Mouse (Mus musculus) activated CD4-positive, CD25-positive, alpha-beta regulatory T cell, adult 4 months (primary cell): ENCODE data around the gene Adra1b. TPM values are rescaled to one million over a fixed set of nuclear protein-coding genes. Genes with fewer than 3 reads are reported as not detected.

Source experiments
- ATAC-seq: one replicate; pipeline ENCODE4 v1.8.0; 2017
- polyA plus RNA-seq, 2 experiments: library from polyadenylated mRNA; unstranded; fragments of 100-300 nt; shearing (Covaris generic); gene quantifications; one replicate each; pipeline ENCODE4 v1.2.1; 2017

Adra1b gene
- polyA plus RNA-seq, 2 experiments from 2014 or later = not detected

DNA sequence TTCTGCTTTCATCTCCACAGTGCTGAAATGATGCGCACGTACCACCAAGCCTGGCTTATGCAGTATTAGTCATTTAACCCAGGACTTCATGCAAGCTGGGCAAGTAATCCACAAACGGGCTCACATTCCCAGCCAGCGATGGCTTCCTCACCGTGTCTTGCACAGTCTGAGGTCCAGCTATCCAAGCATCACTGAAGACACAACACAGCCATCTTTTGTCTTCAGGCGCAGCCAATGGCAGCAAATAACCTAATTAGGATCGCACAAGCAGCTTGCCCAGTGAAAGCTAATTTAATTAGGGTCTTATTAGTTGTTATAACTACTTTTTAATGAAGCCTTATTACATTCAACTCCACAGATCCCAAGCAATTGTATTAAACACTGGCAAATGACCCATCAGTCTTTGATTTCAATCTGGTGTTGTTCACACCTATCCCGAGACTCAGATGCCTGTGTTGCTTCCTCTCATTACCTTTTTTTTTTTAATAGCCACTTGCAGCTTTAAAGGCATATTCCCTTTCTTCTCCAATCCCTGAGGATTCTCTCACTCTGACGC lies 83.6 kb downstream of the Adra1b start:
- no peak for ATAC-seq

- no peak for ATAC-seq
Observed at GRCm38 (mm10) chr11:43812535-43812934, 88.5 kb downstream of the Adra1b start.

GRCm38 (mm10) chr11:43807732-43808131 lies 93.3 kb downstream of the Adra1b start:
- no peak for ATAC-seq

GRCm38 (mm10) chr11:43795992-43796391 lies 105.0 kb downstream of the Adra1b start:
- no peak for ATAC-seq

- no peak for ATAC-seq
Observed at GRCm38 (mm10) chr11:43790446-43790845, 110.6 kb downstream of the Adra1b start.

GRCm38 (mm10) chr11:43783772-43784171 lies 117.2 kb downstream of the Adra1b start:
- ATAC-seq = no peak

DNA sequence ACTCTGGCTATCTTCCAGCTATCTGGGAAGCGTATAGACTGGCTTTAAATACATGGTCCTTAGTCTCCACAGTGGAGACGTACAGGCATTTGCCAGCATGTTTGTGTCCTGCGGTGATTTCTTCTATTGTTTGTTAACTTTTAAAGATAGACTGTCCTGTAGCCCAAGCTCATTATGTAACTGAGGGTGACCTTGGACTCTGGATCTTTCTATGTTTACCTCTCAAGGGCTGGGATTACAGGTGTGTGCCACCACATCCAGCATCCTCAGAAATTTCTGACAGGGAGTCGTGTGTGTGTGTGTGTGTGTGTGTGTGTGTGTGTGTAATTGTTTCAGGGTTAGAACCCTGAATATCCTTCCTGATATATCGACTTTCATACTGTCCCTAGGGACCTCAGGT lies 117.9 kb downstream of the Adra1b start:
- ATAC-seq = no peak

DNA sequence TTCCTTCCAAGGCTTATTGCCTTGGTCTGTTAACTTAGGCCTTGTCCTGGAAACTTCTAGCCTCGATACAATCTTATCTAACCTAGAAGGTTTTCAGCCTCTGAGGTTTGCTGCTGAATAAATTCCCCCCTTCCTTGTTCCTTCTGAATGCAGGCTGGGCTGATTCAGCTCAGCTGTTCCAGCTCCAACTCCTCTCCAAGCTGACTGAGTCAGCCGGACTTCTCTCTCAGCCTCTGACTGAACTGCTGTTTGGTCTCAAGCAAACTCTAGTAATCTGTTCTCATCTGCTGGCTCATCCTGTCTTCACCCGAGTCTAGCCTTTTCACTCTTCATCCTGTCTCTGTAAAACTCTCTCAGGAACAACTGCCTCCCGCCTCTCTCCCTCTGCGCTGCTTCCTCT lies 121.5 kb downstream of the Adra1b start:
- no peak for ATAC-seq

DNA sequence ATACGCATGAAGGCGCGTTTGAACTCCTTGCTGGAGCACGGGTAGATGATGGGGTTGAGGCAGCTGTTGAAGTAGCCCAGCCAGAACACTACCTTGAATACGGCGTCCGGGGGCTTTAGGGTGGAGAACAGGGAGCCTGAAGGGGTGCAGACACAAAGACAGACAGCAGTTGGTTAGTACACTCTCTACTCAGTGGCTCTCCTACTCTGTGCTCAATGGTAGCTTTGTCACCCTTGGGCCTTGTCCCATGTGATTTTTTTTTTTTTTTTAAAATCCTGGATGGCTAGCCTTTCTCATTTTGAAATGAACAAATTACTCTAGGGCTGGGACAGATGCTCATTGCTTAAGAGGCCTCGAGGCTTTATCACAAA lies 124.7 kb downstream of the Adra1b start:
- no peak for ATAC-seq

GRCm38 (mm10) chr11:43775469-43776323 lies 125.3 kb downstream of the Adra1b start:
- no peak for ATAC-seq

- no peak for ATAC-seq
Observed at GRCm38 (mm10) chr11:43773725-43774124, 127.3 kb downstream of the Adra1b start.

DNA sequence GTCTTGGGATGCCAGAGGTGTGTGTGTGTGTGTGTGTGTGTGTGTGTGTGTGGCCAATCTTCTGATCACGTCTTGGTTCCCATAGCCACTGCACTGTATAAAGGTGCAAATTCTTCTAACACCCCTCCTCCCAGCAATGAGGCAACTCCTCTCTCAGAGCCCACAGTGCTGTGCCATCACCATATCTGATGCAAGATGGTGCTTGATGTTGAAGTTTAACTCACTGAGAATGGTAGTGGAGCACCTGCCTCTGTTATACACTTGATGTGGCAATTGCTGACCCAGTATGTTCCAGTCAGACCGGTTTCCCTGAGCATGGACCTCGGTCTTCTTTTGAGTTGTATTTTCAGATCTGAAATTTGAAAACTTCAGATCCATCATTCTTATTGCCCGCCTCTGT lies 130.9 kb downstream of the Adra1b start:
- ATAC-seq = no peak

- ATAC-seq = no peak
Observed at GRCm38 (mm10) chr11:43767749-43768148, 133.3 kb downstream of the Adra1b start.

- ATAC-seq = peak; percentile 82
Observed at GRCm38 (mm10) chr11:43766922-43767648, 133.9 kb downstream of the Adra1b start.

DNA sequence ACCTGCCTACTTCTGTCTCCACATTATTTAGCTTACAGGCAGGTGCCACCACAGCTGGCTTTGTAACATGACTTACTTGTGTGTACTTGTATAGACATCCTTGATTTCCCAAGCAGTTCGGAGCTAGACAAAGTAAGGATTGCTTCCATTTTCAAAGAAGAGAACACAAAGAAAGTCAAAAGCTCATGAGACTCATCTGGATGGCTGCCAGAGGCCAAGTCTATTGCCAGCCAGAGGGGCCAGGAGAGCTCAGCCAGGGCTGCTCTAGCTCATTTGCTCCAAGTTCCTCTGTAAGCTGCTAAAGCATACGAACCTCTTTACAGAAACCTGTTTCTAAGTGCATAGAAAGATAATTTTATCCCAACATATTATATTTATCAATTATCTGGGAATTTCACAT lies 142.6 kb downstream of the Adra1b start:
- ATAC-seq = no peak

GRCm38 (mm10) chr11:43755411-43755810 lies 145.6 kb downstream of the Adra1b start:
- no peak for ATAC-seq

DNA sequence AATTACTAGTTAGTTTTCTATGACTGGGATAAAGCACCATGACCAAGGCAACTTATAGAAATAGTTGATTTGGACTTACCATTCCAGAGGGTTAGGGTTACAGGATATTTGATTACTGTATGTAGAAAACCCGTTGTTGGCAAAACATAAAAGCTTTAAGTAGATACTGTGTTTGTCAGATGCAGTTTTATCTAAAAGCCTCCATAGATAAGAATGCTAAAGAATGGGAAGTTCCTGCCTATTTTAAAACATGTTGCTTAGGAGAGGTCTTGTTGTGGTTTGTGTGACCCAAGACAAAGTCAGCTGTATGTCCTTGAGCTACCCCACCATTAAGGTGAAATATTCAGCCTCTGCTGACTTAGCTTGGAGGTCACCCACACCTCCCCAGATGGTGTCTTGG lies 146.4 kb downstream of the Adra1b start:
- ATAC-seq = no peak

DNA sequence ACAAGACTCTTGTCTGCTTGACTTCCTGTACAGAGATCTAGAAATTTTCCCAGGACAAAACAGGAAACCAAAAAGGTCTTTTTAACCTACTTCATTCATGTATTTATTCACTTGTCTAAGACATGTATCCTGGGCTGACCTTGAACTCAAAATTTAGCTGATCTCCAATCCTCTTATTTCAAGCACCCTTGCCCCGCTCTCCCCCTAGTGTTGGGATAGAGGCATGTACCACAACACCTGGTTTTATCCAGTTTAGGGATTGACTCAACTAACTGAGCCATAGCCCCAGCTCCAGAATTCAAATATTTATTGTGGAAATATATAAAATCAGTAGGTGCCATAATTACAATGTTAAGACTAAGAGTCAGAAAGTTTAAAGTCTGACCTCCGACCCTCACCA lies 149.5 kb downstream of the Adra1b start:
- no peak for ATAC-seq

GRCm38 (mm10) chr11:43747233-43748226 lies 153.5 kb downstream of the Adra1b start, which contains the start of gene Ttc1:
TSS of gene Ttc1 (minus strand) at chr11:43748008.
- peak; percentile 100 for ATAC-seq

DNA sequence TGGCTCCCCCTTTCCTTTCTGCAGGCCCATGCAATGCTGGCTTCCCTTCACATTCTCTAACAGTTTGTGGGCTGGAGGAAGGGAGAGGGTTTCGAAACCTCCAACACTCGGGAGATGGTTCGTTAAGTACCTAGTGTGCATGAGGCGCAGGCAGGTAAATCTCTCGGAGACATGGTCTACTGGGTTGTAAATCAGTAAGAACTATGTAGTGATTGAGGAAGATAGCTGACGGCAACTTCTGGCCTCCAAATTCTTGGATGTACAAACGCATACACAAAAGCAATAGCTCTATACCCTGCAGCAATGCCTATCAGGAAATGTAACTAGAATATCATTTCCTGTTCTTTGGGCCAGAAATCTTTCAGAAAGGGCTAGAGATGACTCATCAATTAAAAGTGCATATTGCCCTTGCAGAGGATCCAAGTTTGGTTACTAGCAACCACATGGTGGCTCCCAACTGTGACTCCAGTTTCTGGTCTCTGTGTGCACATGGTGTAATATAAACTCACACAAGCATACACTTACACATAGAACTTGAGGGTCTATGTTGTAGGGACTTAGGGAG lies 172.2 kb downstream of the Adra1b start:
- ATAC-seq = peak; percentile 65

DNA sequence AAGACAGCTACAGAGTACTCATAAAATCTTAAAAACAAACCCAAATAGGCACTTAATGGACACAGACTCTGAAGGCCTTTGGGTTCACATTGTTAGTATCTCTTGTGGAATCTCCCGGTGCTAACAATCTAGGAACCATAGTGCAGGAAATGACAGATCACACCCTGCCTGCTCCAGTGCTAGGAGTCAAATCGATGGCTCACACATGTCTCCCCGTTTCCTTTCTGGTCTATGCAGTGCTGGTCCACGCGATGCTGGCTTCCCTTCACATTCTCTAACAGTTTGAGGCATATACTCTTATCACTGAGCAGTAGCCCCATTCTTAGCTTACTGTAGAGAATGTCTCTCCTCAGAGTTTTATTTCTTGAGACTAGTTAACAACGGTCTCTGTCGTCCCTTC lies 173.2 kb downstream of the Adra1b start:
- ATAC-seq = no peak
